In the genomic region with DNA sequence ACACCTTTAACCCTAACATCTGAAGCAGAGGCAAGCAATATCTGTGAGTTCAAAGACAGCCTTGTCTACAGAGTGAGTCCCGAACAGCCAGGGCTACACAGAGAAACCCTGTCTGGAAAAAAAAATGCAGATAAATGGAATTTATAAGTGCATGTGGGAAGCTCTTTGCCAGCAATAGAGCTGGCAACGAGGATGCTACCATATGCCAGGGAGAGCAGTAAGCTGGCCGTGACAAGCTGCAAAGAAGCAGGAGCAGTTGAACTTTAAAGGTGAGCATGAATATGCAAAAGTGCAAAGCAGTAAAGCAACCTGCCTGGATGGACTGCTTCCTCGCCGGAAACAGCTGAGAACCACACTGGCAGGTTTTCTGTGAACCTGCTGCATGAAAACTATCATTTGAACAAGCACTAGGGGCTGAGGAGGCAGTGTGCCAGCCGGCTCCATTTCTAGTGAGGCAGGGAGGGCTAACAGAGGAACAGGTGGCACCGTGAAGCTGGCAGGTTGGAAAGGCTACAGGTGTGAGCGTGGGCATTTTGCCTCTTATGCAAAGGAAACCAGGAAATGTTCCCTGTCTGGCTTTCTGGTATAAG, we compare ENCODE assay signal across 13 mouse cellular contexts. TPM values are rescaled to one million over a fixed set of nuclear protein-coding genes. Genes with fewer than 3 reads are reported as not detected.
DNase-seq lines count a peak whose midpoint lies in the region; ATAC-seq and TF ChIP-seq lines count a peak whose summit lies in the region.
"Had no signal": no experiment of that assay in that cellular context is flagged by ENCODE, and none has a peak within 500 bp of the region (broad histone marks: within the 10 kb centered on the region; RNA-seq: fewer than 3 reads in every experiment).

No protein-coding gene starts in this region.

- no peak for TF ChIP-seq CTCF in layer of hippocampus, adult 2 months (conservative IDR thresholded peaks at IDR 0.05)

- DNase-seq in cerebellum, adult 11 months, result peak; percentile 52
- peak; percentile 60 to 67 for DNase-seq in cerebellum, postnatal 36 days
- DNase-seq in layer of hippocampus, adult 2 months (ENCODE audit: low spot score in 2 of 2), result peak; percentile 69 to 81
- DNase-seq in left cerebral cortex, postnatal 4 days, result peak; percentile 58
- no peak for DNase-seq in lung, postnatal 14 days
- DNase-seq in spleen, adult 12 weeks (ENCODE audit: low spot score), result no peak
- DNase-seq: adrenal gland, adult 8-10 months had no signal

- intact Hi-C loops in left cerebral cortex, postnatal 4 days (cut with DNase I), result no loop called here

- ATAC-seq in cerebellum, adult (ENCODE audit: insufficient number of reproducible peaks, low FRiP score, low TSS enrichment), result no peak
- ATAC-seq in erythroblast, adult 5-6 weeks (replicated peaks; ENCODE audit: low FRiP score, poor library complexity, severe bottlenecking), result no peak

- H3K27ac ChIP-seq in layer of hippocampus, adult 2 months, result peak overlapping the region; percentile 44
- H3K27ac ChIP-seq: hindbrain, embryonic 13.5 days; neural tube, embryonic 12.5 days had no signal

- H3K4me3 ChIP-seq in layer of hippocampus, adult 2 months, result no peak overlapping the region
- H3K4me3 ChIP-seq: hindbrain, embryonic 13.5 days; neural tube, embryonic 12.5 days had no signal

RNA-seq across cellular contexts. Expression of gene U2af1, which starts 2.1 kb away (rescaled TPM):
- 100 to 1,000 TPM; 125 to 131 TPM for total RNA-seq in layer of hippocampus, adult 2 months (2021)
- total RNA-seq in left cerebral cortex, postnatal 4 days (2021), result 100 to 1,000 TPM; 183 to 186 TPM
- total RNA-seq in erythroblast, adult 5-6 weeks (2015; ENCODE audit: low replicate concordance), result 13.0 and 21.9 TPM in 2 replicates
- total RNA-seq in erythroblast, adult 5-6 weeks (2017; ENCODE audit: low replicate concordance), result 69.0 and 110 TPM in 2 replicates

RNA-seq across cellular contexts. Expression of gene Cryaa, which starts 16.9 kb away (rescaled TPM):
- under 1 TPM; 0.49 to 0.66 TPM for total RNA-seq in layer of hippocampus, adult 2 months (2021)
- under 1 TPM; 0.36 to 0.38 TPM for total RNA-seq in left cerebral cortex, postnatal 4 days (2021)
- total RNA-seq in erythroblast, adult 5-6 weeks (2015; ENCODE audit: low replicate concordance), result not detected in 2 replicates
- total RNA-seq in erythroblast, adult 5-6 weeks (2017; ENCODE audit: low replicate concordance), result not detected in 2 replicates
- total RNA-seq: adrenal gland, adult 8-10 months; gastrocnemius, adult 8-10 months; MEL had no signal

RNA-seq across cellular contexts. Expression of gene Cbs, which starts 23.7 kb away (rescaled TPM):
- 10 to 100 TPM; 60.7 to 62.4 TPM for total RNA-seq in layer of hippocampus, adult 2 months (2021)
- total RNA-seq in left cerebral cortex, postnatal 4 days (2021), result 10 to 100 TPM; 37.3 to 44.2 TPM
- not detected in 2 replicates for total RNA-seq in erythroblast, adult 5-6 weeks (2015; ENCODE audit: low replicate concordance)
- not detected in 2 replicates for total RNA-seq in erythroblast, adult 5-6 weeks (2017; ENCODE audit: low replicate concordance)

Comparison
In these comparisons a context has a peak if more than half of its experiments do, and no peak if none do; other contexts are left out.
1. DNase-seq: peak in cerebellum, adult 11 months (single experiment), cerebellum, postnatal 36 days (2 of 2), layer of hippocampus, adult 2 months (2 of 2) and left cerebral cortex, postnatal 4 days (single experiment); none in lung, postnatal 14 days (single experiment) and spleen, adult 12 weeks (single experiment).
2. RNA of gene Cbs, which starts 23.7 kb away (total RNA-seq): 60.7 to 62.4 TPM in layer of hippocampus, adult 2 months and 37.3 to 44.2 TPM in left cerebral cortex, postnatal 4 days; not detected in erythroblast, adult 5-6 weeks; every median in the first group is over 10 times any median in the second.